Mouse (Mus musculus): ENCODE measurements around the gene Ap3b1.

Gene Ap3b1

GRCm38 (mm10) chr13:94454131-94454530 lies 95.4 kb downstream of the Ap3b1 start:
- DNase-seq (ENCODE audit: low spot score), result no peak

- no peak for DNase-seq (ENCODE audit: low spot score)
These were observed 100.4 kb downstream of the Ap3b1 start for GRCm38 (mm10) chr13:94459143-94459542.

- DNase-seq (ENCODE audit: low spot score), result no peak
These were observed 105.5 kb downstream of the Ap3b1 start for GRCm38 (mm10) chr13:94464221-94464620.

- DNase-seq (ENCODE audit: low spot score), result no peak
These were observed 109.8 kb downstream of the Ap3b1 start for GRCm38 (mm10) chr13:94468551-94468950.

GRCm38 (mm10) chr13:94471009-94471672 lies 112.4 kb downstream of the Ap3b1 start:
- no peak for DNase-seq (ENCODE audit: low spot score)

- no peak for DNase-seq (ENCODE audit: low spot score)
These were observed 117.4 kb downstream of the Ap3b1 start for GRCm38 (mm10) chr13:94476208-94476607.

GRCm38 (mm10) chr13:94480256-94480655 lies 121.5 kb downstream of the Ap3b1 start:
- DNase-seq (ENCODE audit: low spot score), result no peak

GRCm38 (mm10) chr13:94490684-94491083 lies 131.9 kb downstream of the Ap3b1 start:
- no peak for DNase-seq (ENCODE audit: low spot score)

- DNase-seq (ENCODE audit: low spot score), result no peak
These were observed 132.4 kb downstream of the Ap3b1 start for GRCm38 (mm10) chr13:94491159-94491558.

- no peak for DNase-seq (ENCODE audit: low spot score)
These were observed 138.8 kb downstream of the Ap3b1 start for GRCm38 (mm10) chr13:94497521-94497920.

GRCm38 (mm10) chr13:94506411-94506810 lies 147.7 kb downstream of the Ap3b1 start:
- DNase-seq (ENCODE audit: low spot score), result no peak

- no peak for DNase-seq (ENCODE audit: low spot score)
These were observed 149.6 kb downstream of the Ap3b1 start for GRCm38 (mm10) chr13:94508344-94508743.

GRCm38 (mm10) chr13:94513157-94513767 lies 154.5 kb downstream of the Ap3b1 start:
- no peak for DNase-seq (ENCODE audit: low spot score)

GRCm38 (mm10) chr13:94513898-94514297 lies 155.1 kb downstream of the Ap3b1 start:
- DNase-seq (ENCODE audit: low spot score), result no peak

GRCm38 (mm10) chr13:94514992-94515391 lies 156.2 kb downstream of the Ap3b1 start:
- DNase-seq (ENCODE audit: low spot score), result no peak

- DNase-seq (ENCODE audit: low spot score), result no peak
These were observed 157.8 kb downstream of the Ap3b1 start for GRCm38 (mm10) chr13:94516532-94516931.

- no peak for DNase-seq (ENCODE audit: low spot score)
These were observed 159.4 kb downstream of the Ap3b1 start for GRCm38 (mm10) chr13:94518176-94518575.

GRCm38 (mm10) chr13:94519276-94519675 lies 160.5 kb downstream of the Ap3b1 start:
- DNase-seq (ENCODE audit: low spot score), result no peak

GRCm38 (mm10) chr13:94523213-94523612 lies 164.5 kb downstream of the Ap3b1 start:
- no peak for DNase-seq (ENCODE audit: low spot score)

GRCm38 (mm10) chr13:94524669-94525238 lies 166.0 kb downstream of the Ap3b1 start:
- DNase-seq (ENCODE audit: low spot score), result no peak

GRCm38 (mm10) chr13:94529138-94529537 lies 170.4 kb downstream of the Ap3b1 start:
- no peak for DNase-seq (ENCODE audit: low spot score)

- DNase-seq (ENCODE audit: low spot score), result no peak
These were observed 174.8 kb downstream of the Ap3b1 start for GRCm38 (mm10) chr13:94533516-94533915.

- no peak for DNase-seq (ENCODE audit: low spot score)
These were observed 178.6 kb downstream of the Ap3b1 start for GRCm38 (mm10) chr13:94537336-94537735.
